Mouse (Mus musculus) midbrain, embryonic 13.5 days (tissue): ENCODE measurements around the gene Ptpn22. TPM values are rescaled to one million over a fixed set of nuclear protein-coding genes. Genes with fewer than 3 reads are reported as not detected.
"Not testable (repeated sequence)": the region's sequence is repeated elsewhere in the genome, so short reads cannot be mapped to it uniquely, and the experiment has no call there.

Experiments
- ATAC-seq: fragments of 200-750 bp; cut with Nextera tagmentation; 2 replicates; pipeline ENCODE4 v1.8.0; 2017; ENCODE audit warnings: mild to moderate bottlenecking, moderate TSS enrichment, moderate library complexity
- H3K27ac ChIP-seq: fragments of 300-500 bp; sonication (generic); 2 replicates; pipeline ENCODE4 v1.5.1; 2015; ENCODE audit warnings: inconsistent platforms, mild to moderate bottlenecking, moderate library complexity
- H3K27me3 ChIP-seq: fragments of 300-500 bp; sonication (generic); 2 replicates; pipeline ENCODE4 v1.6.1; 2015; ENCODE audit warnings: mild to moderate bottlenecking, inconsistent platforms
- H3K36me3 ChIP-seq: fragments of 300-500 bp; sonication (generic); 2 replicates; pipeline ENCODE4 v1.6.1; 2015; ENCODE audit warnings: mild to moderate bottlenecking, inconsistent platforms
- H3K4me1 ChIP-seq: fragments of 300-500 bp; sonication (generic); replicated peaks from 2 replicates; pipeline ENCODE4 v1.6.1; 2015; ENCODE audit warnings: inconsistent platforms
- H3K4me2 ChIP-seq: fragments of 300-500 bp; sonication (generic); replicated peaks from 2 replicates; pipeline ENCODE4 v1.6.1; 2015; ENCODE audit warnings: moderate library complexity, mild to moderate bottlenecking, inconsistent platforms
- H3K4me3 ChIP-seq: fragments of 300-500 bp; sonication (generic); replicated peaks from 2 replicates; pipeline ENCODE4 v1.5.1; 2015; ENCODE audit warnings: mild to moderate bottlenecking, inconsistent platforms
- H3K9ac ChIP-seq: fragments of 300-500 bp; sonication (generic); replicated peaks from 2 replicates; pipeline ENCODE4 v1.6.1; 2015; ENCODE audit warnings: mild to moderate bottlenecking, inconsistent platforms
- H3K9me3 ChIP-seq: fragments of 300-500 bp; sonication (generic); 2 replicates; pipeline ENCODE4 v1.6.1; 2016; ENCODE audit warnings: mild to moderate bottlenecking, inconsistent platforms
- WGBS: fragments of 180-500 bp; shearing (Covaris S2); methylation state at CpG from one replicate; pipeline ENCODE4 v1.1.7; 2015; 5-methylcytosine and 5-hydroxymethylcytosine counted together
- polyA plus RNA-seq: library from polyadenylated mRNA; unstranded; fragments of >200 nt; fragmentation: Nextera tagmentation; extraction: Ambion mirVana; gene quantifications from 2 replicates; pipeline ENCODE4 v1.2.1, GENCODE M21; 2015

Ptpn22 gene
- polyA plus RNA-seq, 1 experiment from 2014 or later, result 0.24 TPM

DNA sequence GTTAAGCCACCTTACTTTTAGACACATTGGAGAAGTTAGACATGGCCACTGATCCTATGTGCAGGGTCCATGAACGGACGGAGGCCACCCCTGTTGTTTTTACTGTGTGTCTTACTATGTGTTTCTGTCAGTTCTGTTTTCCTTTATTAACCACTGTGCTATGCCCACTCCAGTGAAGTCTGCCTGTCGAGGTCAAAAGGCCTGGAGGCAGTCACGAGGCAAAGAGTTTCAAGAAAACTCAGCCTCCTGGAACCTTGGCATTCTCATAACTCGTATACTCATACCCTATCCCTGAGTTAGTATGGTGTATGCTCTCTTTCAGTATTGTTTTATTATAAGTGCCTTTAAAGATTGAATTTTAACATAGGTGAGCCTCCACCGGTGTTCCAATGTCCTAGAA lies 19.9 kb upstream of the Ptpn22 start:
- 94% methylated on average over 6 of the region's 6 CpGs for WGBS
- Histone ChIP-seq H3K4me1 (no peaks in the 10 kb centered on the region), H3K27ac (no peak overlapping the region), H3K4me3 (no peak overlapping the region), H3K36me3 (no peaks in the 10 kb centered on the region), H3K27me3 (no peaks in the 10 kb centered on the region), H3K9ac (no peak overlapping the region), H3K4me2 (no peak overlapping the region), H3K9me3 (no peaks in the 10 kb centered on the region)
- no peak for ATAC-seq

DNA sequence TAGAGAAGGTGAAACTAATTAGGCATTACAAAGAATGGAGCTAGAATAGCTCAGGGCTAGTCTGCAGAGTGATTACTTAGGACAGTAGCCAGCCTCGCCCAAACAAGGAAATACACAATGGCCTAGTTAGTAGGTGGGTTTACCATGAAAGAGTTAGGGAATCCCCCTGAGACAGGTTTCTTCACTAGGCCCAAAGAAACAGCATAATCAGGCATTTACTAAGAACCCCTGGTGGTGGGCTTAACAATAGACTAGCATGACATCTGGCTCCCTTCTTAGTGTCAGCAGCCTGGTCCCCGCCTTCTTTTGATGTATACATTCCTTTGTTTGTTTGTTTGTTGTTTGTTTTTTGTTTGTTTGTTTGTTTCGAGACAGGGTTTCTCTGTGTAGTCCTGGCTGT lies 19.4 kb upstream of the Ptpn22 start:
- H3K27me3 ChIP-seq, ATAC-seq, H3K4me3 ChIP-seq, H3K4me2 ChIP-seq, H3K9ac ChIP-seq, H3K9me3 ChIP-seq, H3K4me1 ChIP-seq, H3K27ac ChIP-seq, H3K36me3 ChIP-seq: not testable (repeated sequence)
- WGBS, result 83% methylated on average over 3 of the region's 3 CpGs

DNA sequence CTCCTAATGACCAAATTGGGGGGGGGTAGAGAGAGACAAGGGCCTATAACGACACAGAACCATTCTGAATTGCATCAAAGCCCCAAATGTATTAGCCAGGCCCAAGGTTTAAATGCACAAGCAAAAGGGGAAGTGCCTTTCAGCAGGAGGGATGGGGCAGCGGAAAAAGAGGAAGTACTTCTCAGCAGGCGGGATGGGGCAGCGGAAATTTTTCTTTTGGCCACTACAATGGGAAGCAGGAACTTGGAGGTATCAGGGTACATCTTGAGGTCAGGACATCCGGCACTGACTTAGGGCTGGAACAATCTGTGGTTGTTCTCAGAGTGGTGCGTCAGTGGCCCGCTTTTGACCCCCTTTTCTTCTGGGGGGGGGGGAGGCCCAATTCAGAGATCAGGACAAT lies 18.6 kb upstream of the Ptpn22 start:
- H3K36me3 ChIP-seq, H3K4me2 ChIP-seq, ATAC-seq, H3K27me3 ChIP-seq, H3K4me1 ChIP-seq, H3K27ac ChIP-seq, H3K9ac ChIP-seq, H3K4me3 ChIP-seq, H3K9me3 ChIP-seq: not testable (repeated sequence)
- 91% methylated on average over 7 of the region's 7 CpGs for WGBS

DNA sequence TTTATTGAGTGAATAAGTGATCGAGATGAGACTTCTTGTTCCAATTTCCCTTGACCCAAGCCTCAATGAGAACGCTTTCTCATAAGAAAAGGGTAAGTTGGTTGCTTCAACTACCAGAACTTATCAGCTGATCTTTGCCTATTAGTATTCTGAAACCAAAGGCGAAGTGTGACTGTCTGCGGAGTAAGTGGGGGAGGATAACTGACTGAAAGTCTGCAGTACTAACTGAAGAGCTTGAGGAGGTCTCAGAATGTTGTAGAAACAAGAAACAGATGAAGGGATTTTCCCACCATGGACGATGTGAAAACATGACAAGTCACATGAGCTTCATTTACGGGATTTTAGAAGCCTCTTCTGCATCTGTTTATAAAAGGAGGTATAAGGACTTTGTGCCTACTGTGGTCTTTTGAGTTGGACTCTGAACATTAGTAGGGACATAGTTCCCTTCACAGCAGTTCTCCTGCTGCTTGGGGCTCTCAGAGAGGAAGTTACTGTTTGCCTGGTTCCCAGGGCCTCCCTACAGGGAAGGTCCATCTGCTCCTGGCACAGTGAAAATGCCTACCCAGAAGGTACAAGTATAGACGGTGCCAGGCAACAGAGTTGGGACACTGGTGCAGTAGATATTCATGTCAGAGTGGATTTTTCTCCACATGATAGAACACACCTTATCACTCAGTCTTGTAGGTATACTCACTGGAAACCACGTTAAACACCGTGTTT lies 8.8 kb upstream of the Ptpn22 start:
- H3K27me3 ChIP-seq, result no peaks in the 10 kb centered on the region
- ATAC-seq, result no peak
- no peaks in the 10 kb centered on the region for H3K36me3 ChIP-seq
- no peaks in the 10 kb centered on the region for H3K4me1 ChIP-seq
- no peak overlapping the region for H3K27ac ChIP-seq
- H3K9ac ChIP-seq, result no peak overlapping the region
- H3K9me3 ChIP-seq, result no peaks in the 10 kb centered on the region
- no peak overlapping the region for H3K4me2 ChIP-seq
- H3K4me3 ChIP-seq, result no peak overlapping the region
- 84% methylated on average over 9 of the region's 9 CpGs for WGBS

DNA sequence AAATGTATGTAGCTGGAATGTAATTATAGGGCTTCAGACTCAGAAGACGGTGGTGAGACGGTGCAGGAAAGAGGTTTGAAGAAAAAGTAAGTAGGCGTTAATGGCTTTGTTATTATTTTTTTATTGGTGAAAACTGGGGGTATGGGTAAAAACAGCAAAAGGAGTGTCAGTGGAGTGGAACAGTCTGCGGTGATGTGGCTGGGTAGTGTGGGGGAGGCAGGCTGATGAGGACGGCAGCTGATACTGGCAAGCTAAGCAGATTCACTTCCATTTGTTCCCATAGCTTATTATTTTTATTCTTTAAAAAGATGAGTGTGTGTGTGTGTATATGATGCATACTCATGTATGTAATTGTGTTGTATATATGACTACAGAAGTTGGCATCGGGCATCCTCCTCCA lies 8.1 kb upstream of the Ptpn22 start:
- Histone ChIP-seq H3K4me2 (no peak overlapping the region), H3K9me3 (no peaks in the 10 kb centered on the region), H3K4me1 (no peaks in the 10 kb centered on the region), H3K27ac (no peak overlapping the region), H3K4me3 (no peak overlapping the region), H3K36me3 (no peaks in the 10 kb centered on the region), H3K9ac (no peak overlapping the region), H3K27me3 (no peaks in the 10 kb centered on the region)
- ATAC-seq, result no peak
- 92% methylated on average over 6 of the region's 6 CpGs for WGBS

DNA sequence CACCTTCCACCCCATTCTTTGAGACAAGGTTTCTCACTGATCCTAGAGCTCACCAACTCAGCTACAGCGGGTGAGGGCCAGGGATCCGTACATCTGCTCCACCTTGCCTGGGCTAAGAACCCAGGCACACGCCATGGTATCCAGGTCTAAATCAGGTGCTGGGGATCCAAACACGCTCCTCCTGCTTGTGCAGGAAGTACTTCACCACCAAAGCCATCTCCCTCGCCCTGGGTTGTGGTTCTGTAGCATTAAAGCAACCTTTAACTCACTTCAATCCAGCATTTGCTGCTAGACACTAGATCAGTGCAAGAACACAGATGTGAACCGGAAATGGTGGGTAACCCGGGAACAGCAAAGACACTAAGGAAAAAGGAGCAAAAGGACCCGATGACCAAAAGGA lies 7.7 kb upstream of the Ptpn22 start:
- Histone ChIP-seq H3K4me3 (no peak overlapping the region), H3K36me3 (no peaks in the 10 kb centered on the region), H3K4me2 (no peak overlapping the region), H3K27ac (no peak overlapping the region), H3K4me1 (no peaks in the 10 kb centered on the region), H3K9ac (no peak overlapping the region), H3K27me3 (no peaks in the 10 kb centered on the region), H3K9me3 (no peaks in the 10 kb centered on the region)
- 90% methylated on average over 8 of the region's 8 CpGs for WGBS
- ATAC-seq, result no peak

DNA sequence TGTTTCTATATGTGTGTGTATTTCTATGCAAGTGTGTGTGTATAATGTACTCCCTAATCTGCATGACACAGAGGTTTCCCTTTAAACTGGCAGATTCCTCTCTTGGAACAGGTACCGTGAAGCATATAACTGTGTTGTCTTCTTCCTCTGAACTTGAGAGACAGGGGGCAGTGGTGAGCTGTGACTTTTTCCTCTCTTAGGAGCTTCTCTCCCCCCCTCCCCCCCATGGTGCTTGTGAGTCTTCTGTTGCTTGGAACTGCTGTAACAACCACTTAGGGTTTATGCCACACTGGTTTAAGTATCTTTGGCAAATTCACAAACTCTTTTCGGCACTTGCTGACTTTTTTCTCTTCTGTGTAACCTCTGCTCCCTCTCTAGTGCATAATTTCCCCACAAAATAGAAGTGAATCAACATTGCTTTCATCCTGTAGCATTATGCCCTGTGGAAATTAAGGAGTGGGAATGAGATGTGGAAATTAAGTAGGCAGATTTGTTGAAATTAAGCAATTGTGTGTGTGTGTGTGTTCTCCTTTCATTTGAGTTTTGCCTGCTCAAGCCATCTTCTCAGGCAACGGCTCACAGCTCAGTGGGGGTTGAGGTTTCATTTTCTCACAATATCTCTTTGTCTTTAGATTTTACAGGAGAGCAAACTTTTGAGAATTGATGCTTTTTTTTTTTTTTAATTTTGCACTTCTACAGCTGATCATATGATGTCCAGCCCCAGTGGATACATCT lies 6.9 kb upstream of the Ptpn22 start:
- WGBS, result 76% methylated on average over 3 of the region's 3 CpGs

DNA sequence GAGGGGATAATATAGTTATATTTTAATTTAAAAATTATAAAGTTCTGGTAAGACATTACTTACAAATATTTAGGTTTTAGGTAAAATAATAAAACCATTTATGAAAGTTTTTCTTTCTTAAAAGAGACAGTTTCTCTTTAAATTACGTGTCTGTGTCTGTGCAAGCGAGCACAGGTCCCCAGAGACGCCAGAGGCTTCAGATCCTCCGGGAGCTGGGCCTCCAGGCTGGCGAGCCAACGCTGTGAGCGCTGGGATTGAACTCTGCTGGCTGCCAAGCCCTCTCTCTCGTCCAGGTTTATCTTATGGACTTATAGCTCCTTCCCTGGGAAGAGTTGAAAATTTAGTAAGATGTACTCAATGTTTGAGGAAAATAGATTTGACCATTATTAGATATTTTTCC lies 5.8 kb upstream of the Ptpn22 start:
- Histone ChIP-seq H3K9me3 (no peaks in the 10 kb centered on the region), H3K9ac (no peak overlapping the region), H3K36me3 (no peaks in the 10 kb centered on the region), H3K4me1 (no peaks in the 10 kb centered on the region), H3K4me2 (no peak overlapping the region), H3K27me3 (no peaks in the 10 kb centered on the region), H3K27ac (no peak overlapping the region), H3K4me3 (no peak overlapping the region)
- WGBS, result 57% methylated on average over 8 of the region's 8 CpGs
- no peak for ATAC-seq

More for the DNA sequence above, 6.9 kb upstream of the Ptpn22 start:
- Histone ChIP-seq H3K4me2 (no peak overlapping the region), H3K36me3 (no peaks in the 10 kb centered on the region), H3K4me3 (no peak overlapping the region), H3K9ac (no peak overlapping the region), H3K4me1 (no peaks in the 10 kb centered on the region), H3K27me3 (no peaks in the 10 kb centered on the region), H3K9me3 (no peaks in the 10 kb centered on the region), H3K27ac (no peak overlapping the region)
- no peak for ATAC-seq

DNA sequence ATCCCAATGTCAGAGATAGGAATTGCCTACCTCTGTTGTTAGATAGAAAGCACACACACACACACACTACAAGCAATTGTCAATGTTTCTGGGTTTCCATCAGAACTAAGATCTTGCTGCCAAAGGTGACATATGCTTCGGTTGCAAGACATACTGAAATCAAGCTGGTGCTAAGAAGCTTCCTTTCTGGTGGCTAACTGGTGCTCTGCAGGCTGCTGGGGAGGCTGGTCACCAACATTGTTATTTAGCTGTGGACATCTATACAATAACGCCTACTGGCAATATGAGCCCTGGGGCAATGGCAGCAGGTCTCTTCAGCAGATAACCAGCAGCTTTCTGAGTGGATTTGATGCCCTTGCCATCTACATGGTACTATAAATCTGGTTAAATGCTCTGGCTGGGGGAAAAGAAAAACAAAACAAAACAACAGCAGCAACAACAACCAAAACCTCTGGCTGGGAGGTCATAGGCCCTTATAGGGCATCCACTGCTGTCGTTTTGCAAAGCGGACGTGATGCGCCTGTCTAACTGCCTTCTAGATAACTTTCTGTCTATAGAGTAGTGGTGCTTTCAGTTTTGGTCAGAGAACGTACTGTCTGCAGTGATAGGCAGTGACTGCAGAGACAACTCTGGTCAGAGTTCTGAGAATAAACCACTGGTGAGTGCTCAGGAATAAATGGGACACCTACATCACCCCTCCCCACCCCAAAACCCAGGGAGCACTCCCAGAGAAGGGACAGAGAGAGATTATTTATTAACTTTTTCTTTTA lies 2.4 kb upstream of the Ptpn22 start:
- Histone ChIP-seq H3K4me3 (no peak overlapping the region), H3K27me3 (no peaks in the 10 kb centered on the region), H3K36me3 (no peaks in the 10 kb centered on the region), H3K27ac (no peak overlapping the region), H3K4me2 (no peak overlapping the region), H3K9ac (no peak overlapping the region), H3K9me3 (no peaks in the 10 kb centered on the region), H3K4me1 (no peaks in the 10 kb centered on the region)
- no peak for ATAC-seq
- 84% methylated on average over 7 of the region's 7 CpGs for WGBS

DNA sequence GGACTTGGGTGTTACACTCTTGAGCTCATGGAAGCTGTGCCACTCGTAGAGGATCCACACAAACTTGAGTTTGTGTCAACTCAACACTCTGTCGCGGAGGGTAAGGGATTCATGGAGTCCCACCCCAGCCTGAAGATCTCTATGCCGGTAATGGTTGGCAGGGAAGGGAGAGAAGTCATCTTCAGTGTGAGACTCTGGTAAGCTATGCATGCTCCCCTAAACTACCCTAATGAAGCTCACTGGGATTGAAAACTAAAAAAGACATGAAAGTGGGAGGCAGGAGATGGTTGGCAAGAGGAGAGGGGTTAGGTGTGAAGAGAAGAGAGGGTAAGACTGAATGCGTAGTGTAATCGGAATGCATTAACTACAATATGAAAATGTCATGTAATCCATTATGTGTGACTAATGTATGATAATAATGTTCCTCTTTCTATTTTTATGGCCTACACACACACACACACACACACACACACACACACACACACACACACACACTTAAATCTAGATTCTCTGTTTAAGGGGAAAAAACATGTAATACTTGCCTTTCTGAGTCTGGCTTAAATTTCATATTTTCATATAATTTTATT lies 1.5 kb upstream of the Ptpn22 start:
- H3K27me3 ChIP-seq, result no peaks in the 10 kb centered on the region
- H3K4me1 ChIP-seq, result no peaks in the 10 kb centered on the region
- H3K4me3 ChIP-seq, result no peak overlapping the region
- no peaks in the 10 kb centered on the region for H3K36me3 ChIP-seq
- H3K27ac ChIP-seq, result no peak overlapping the region
- no peak overlapping the region for H3K9ac ChIP-seq
- H3K9me3 ChIP-seq, result no peaks in the 10 kb centered on the region
- WGBS, result 88% methylated on average over 6 of the region's 6 CpGs
- ATAC-seq, result no peak
- H3K4me2 ChIP-seq, result no peak overlapping the region

DNA sequence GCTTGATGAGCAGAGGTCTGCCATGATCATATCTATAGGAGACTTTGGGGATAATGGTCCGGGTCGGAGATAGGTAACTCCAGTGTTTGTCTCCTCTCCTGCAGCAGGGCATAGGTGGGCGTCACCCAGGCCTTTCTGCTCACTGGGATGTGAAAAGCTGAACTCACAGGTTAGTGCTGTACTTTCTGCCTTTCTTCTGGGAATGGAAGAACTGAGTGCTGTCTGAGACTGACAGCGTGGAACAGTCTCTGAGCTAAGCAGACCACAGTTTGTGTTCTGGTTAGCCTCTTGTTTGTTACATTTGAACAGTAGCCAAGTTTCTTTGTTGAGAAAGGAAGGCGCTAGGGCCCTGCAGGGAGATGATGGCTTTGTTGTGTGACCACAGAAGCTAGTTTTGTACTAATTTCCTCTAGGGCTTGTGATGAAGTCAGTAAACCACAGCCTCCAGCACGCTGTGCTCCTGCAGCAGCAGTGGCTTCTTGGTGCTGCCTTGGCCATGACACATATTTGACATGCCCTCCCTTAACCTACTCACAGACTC lies 326 bp downstream of the Ptpn22 start:
- no peak for ATAC-seq
- no peaks in the 10 kb centered on the region for H3K36me3 ChIP-seq
- H3K9ac ChIP-seq, result no peak overlapping the region
- no peaks in the 10 kb centered on the region for H3K9me3 ChIP-seq
- no peak overlapping the region for H3K27ac ChIP-seq
- H3K4me2 ChIP-seq, result no peak overlapping the region
- 74% methylated on average over 6 of the region's 6 CpGs for WGBS
- no peaks in the 10 kb centered on the region for H3K4me1 ChIP-seq
- H3K4me3 ChIP-seq, result no peak overlapping the region
- H3K27me3 ChIP-seq, result no peaks in the 10 kb centered on the region

DNA sequence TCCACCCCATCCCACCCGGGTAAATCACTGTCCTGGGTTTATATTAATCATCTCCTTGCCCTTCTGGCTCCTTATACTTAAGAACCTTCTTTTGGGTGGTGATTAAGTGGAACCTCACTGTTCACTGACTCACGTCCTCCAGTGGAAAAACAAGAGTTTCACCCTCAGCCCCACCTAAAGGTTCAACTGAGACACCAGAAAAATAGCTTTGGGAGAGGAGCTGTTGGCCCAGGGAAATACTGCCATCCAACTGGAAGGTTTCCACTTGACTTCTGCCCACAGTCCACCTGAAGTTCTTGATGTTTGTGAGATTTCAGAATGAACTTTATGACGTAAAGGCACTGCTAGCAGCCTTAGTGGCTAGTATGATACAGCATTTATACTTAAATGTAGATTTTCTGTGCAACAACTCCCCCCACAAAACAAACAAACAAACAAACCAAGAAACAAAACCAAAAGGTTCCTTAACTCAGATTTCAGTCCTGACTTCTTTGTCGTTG lies 3.2 kb downstream of the Ptpn22 start:
- no peak for ATAC-seq
- 83% methylated on average over 4 of the region's 4 CpGs for WGBS
- H3K9ac ChIP-seq, result no peak overlapping the region

More for the DNA sequence above, 3.2 kb downstream of the Ptpn22 start:
- Histone ChIP-seq H3K36me3 (no peaks in the 10 kb centered on the region), H3K9me3 (no peaks in the 10 kb centered on the region), H3K4me2 (no peak overlapping the region), H3K27me3 (no peaks in the 10 kb centered on the region), H3K4me3 (no peak overlapping the region), H3K27ac (no peak overlapping the region), H3K4me1 (no peaks in the 10 kb centered on the region)
